In the genomic region with DNA sequence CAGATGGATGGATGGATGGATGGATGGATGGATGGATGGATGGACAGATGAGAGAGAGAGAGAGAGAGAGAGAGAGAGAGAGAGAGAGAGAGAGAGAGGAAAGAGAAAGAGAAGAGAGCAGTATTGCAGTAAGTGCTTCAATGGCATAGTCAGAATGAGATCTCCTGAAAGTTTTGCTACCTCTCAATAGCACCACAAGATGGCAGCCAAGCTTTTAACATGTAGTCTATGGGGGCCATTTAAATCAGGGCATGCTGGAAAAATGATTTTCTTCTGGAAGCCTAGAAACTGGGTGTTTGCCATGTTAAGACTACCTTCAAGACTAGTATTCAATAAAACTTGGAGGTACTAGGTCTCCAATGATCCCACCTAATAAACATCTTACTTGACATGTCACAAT, we compare ENCODE assay signal across 11 mouse cellular contexts. TPM values are rescaled to one million over a fixed set of nuclear protein-coding genes. Genes with fewer than 3 reads are reported as not detected.
DNase-seq lines count a peak whose midpoint lies in the region; ATAC-seq lines count a peak whose summit lies in the region.
"Had no signal": no experiment of that assay in that cellular context is flagged by ENCODE, and none has a peak within 500 bp of the region (broad histone marks: within the 10 kb centered on the region; RNA-seq: fewer than 3 reads in every experiment).

No protein-coding gene starts in this region.

- H3K4me3 ChIP-seq in kidney, embryonic 16.5 days (ENCODE audit: low read length), result no peak overlapping the region
- H3K4me3 ChIP-seq: embryonic facial prominence, embryonic 12.5 days had no signal

- peak; percentile 20 to 31 for DNase-seq in kidney, postnatal 36 days
- peak; percentile 40 for DNase-seq in MN1 (ENCODE audit: low spot score)
- peak; percentile 24 for DNase-seq in lung, postnatal 10 days
- no peak for DNase-seq in urinary bladder, adult 18-20 months (ENCODE audit: low spot score in 2 of 2)
- DNase-seq in cerebellum, adult 11 months, result no peak
- DNase-seq: gastrocnemius, postnatal 14 days; layer of hippocampus, adult 9-11 months had no signal

- H3K27me3 ChIP-seq in kidney, embryonic 16.5 days (ENCODE audit: insufficient read depth, low read length), result peaks cover 6% of the 10 kb centered on the region; the same call in 1 of the 2 replicates
- H3K27me3 ChIP-seq: embryonic facial prominence, embryonic 12.5 days had no signal

- H3K27ac ChIP-seq in kidney, embryonic 16.5 days (ENCODE audit: low read length), result no peak overlapping the region
- H3K27ac ChIP-seq: embryonic facial prominence, embryonic 12.5 days; macrophage had no signal

- no peaks in the 10 kb centered on the region for H3K4me1 ChIP-seq in kidney, embryonic 16.5 days (ENCODE audit: insufficient read depth, low read length)
- H3K4me1 ChIP-seq: embryonic facial prominence, embryonic 12.5 days had no signal

- H3K4me2 ChIP-seq in kidney, embryonic 16.5 days (replicated peaks; ENCODE audit: low read depth, low read length), result no peak overlapping the region
- H3K4me2 ChIP-seq: embryonic facial prominence, embryonic 12.5 days had no signal

- H3K9me3 ChIP-seq in kidney, embryonic 16.5 days (ENCODE audit: low read length), result no peaks in the 10 kb centered on the region
- H3K9me3 ChIP-seq: embryonic facial prominence, embryonic 12.5 days had no signal

- H3K36me3 ChIP-seq in kidney, embryonic 16.5 days (ENCODE audit: insufficient read depth, low read length), result no peaks in the 10 kb centered on the region
- H3K36me3 ChIP-seq: embryonic facial prominence, embryonic 12.5 days had no signal

- H3K9ac ChIP-seq in kidney, embryonic 16.5 days (replicated peaks; ENCODE audit: low read length), result no peak overlapping the region
- H3K9ac ChIP-seq: embryonic facial prominence, embryonic 12.5 days had no signal

- ATAC-seq in kidney, embryonic 16.5 days (ENCODE audit: low FRiP score, low TSS enrichment), result no peak
- peak; percentile 60 for ATAC-seq in CD4-positive, CD25-positive, alpha-beta regulatory T cell, adult 4 months

RNA-seq across cellular contexts. Expression of a gene that starts 5.4 kb away (rescaled TPM):
- 39.2 and 44.4 TPM in 2 replicates for polyA plus RNA-seq in kidney, embryonic 16.5 days (2015; fragmentation: Nextera tagmentation; extraction: Ambion mirVana)
- 10 to 100 TPM in 1 of 2 experiments, 1 to 10 TPM in 1; 8.8 to 12.1 TPM for polyA plus RNA-seq in CD4-positive, CD25-positive, alpha-beta regulatory T cell, adult 4 months (2017; shearing (Covaris generic))

RNA-seq across cellular contexts. Expression of a gene that starts 44.9 kb away (rescaled TPM):
- polyA plus RNA-seq in kidney, embryonic 16.5 days (2015; fragmentation: Nextera tagmentation; extraction: Ambion mirVana), result 0.09 and 0.13 TPM in 2 replicates
- not detected for polyA plus RNA-seq in CD4-positive, CD25-positive, alpha-beta regulatory T cell, adult 4 months (2017; shearing (Covaris generic))
- polyA plus RNA-seq: macrophage had no signal

RNA-seq across cellular contexts. Expression of a gene that starts 51.1 kb away (rescaled TPM):
- 110 and 115 TPM in 2 replicates for polyA plus RNA-seq in kidney, embryonic 16.5 days (2015; fragmentation: Nextera tagmentation; extraction: Ambion mirVana)
- 10 to 100 TPM; 41.0 to 42.3 TPM for polyA plus RNA-seq in CD4-positive, CD25-positive, alpha-beta regulatory T cell, adult 4 months (2017; shearing (Covaris generic))

Comparison
In these comparisons a context has a peak if more than half of its experiments do, and no peak if none do; other contexts are left out.
1. DNase-seq: peak in kidney, postnatal 36 days (2 of 2), MN1 (single experiment) and lung, postnatal 10 days (single experiment); none in urinary bladder, adult 18-20 months (0 of 2) and cerebellum, adult 11 months (single experiment).